Mouse (Mus musculus): ENCODE data around the gene Gm38655. TPM values are rescaled to one million over a fixed set of nuclear protein-coding genes. Genes with fewer than 3 reads are reported as not detected.

Gm38655 gene
- not detected for total RNA-seq (2021)

- no peak for DNase-seq (ENCODE audit: extremely low spot score in 1 of 2, low spot score in 1 of 2)
Measured at GRCm38 (mm10) chr17:25175411-25175810, at the start of gene Gm38655. Gene Gm38655, minus strand, starts transcription at chr17:25175471.

GRCm38 (mm10) chr17:25224586-25225222, 49.4 kb upstream of the Gm38655 start:
- DNase-seq (ENCODE audit: extremely low spot score in 1 of 2, low spot score in 1 of 2), result no peak

GRCm38 (mm10) chr17:25222951-25223601, 47.8 kb upstream of the Gm38655 start:
- DNase-seq (ENCODE audit: extremely low spot score in 1 of 2, low spot score in 1 of 2), result no peak

- DNase-seq (ENCODE audit: extremely low spot score in 1 of 2, low spot score in 1 of 2), result peak in 1 of 2 experiments; percentile 47
Measured at GRCm38 (mm10) chr17:25222504-25222940, 47.3 kb upstream of the Gm38655 start.

GRCm38 (mm10) chr17:25221821-25222503, 46.7 kb upstream of the Gm38655 start:
- DNase-seq (ENCODE audit: extremely low spot score in 1 of 2, low spot score in 1 of 2), result peak in 1 of 2 experiments; percentile 42

- no peak for DNase-seq (ENCODE audit: extremely low spot score in 1 of 2, low spot score in 1 of 2)
Measured at GRCm38 (mm10) chr17:25220746-25221145, 45.5 kb upstream of the Gm38655 start.

- no peak for DNase-seq (ENCODE audit: extremely low spot score in 1 of 2, low spot score in 1 of 2)
Measured at GRCm38 (mm10) chr17:25219492-25220295, 44.4 kb upstream of the Gm38655 start.

- no peak for DNase-seq (ENCODE audit: extremely low spot score in 1 of 2, low spot score in 1 of 2)
Measured at GRCm38 (mm10) chr17:25218967-25219366, 43.7 kb upstream of the Gm38655 start.

- DNase-seq (ENCODE audit: extremely low spot score in 1 of 2, low spot score in 1 of 2), result no peak
Measured at GRCm38 (mm10) chr17:25215431-25215830, 40.2 kb upstream of the Gm38655 start.

- DNase-seq (ENCODE audit: extremely low spot score in 1 of 2, low spot score in 1 of 2), result no peak
Measured at GRCm38 (mm10) chr17:25211705-25212104, 36.4 kb upstream of the Gm38655 start.

- DNase-seq (ENCODE audit: extremely low spot score in 1 of 2, low spot score in 1 of 2), result no peak
Measured at GRCm38 (mm10) chr17:25210680-25211466, 35.6 kb upstream of the Gm38655 start.

GRCm38 (mm10) chr17:25210006-25210405, 34.7 kb upstream of the Gm38655 start:
- DNase-seq (ENCODE audit: extremely low spot score in 1 of 2, low spot score in 1 of 2), result no peak

GRCm38 (mm10) chr17:25202401-25202800, 27.1 kb upstream of the Gm38655 start:
- DNase-seq (ENCODE audit: extremely low spot score in 1 of 2, low spot score in 1 of 2), result no peak

GRCm38 (mm10) chr17:25189091-25189490, 13.8 kb upstream of the Gm38655 start:
- DNase-seq (ENCODE audit: extremely low spot score in 1 of 2, low spot score in 1 of 2), result no peak

- DNase-seq (ENCODE audit: extremely low spot score in 1 of 2, low spot score in 1 of 2), result peak; percentile 69 to 71
Measured at GRCm38 (mm10) chr17:25188150-25189031, 13.1 kb upstream of the Gm38655 start, which contains the start of gene Unkl. Gene Unkl, plus strand, starts transcription at chr17:25188397.

GRCm38 (mm10) chr17:25187784-25188149, 12.5 kb upstream of the Gm38655 start:
- DNase-seq (ENCODE audit: extremely low spot score in 1 of 2, low spot score in 1 of 2), result no peak

GRCm38 (mm10) chr17:25184961-25185360, 9.7 kb upstream of the Gm38655 start:
- no peak for DNase-seq (ENCODE audit: extremely low spot score in 1 of 2, low spot score in 1 of 2)

- peak; percentile 98 to 100 for DNase-seq (ENCODE audit: extremely low spot score in 1 of 2, low spot score in 1 of 2)
Measured at GRCm38 (mm10) chr17:25184129-25184691, 8.9 kb upstream of the Gm38655 start, which contains the start of gene BC003965. Gene BC003965, plus strand, starts transcription at chr17:25184554.

Measured in layer of hippocampus, postnatal 25 days (tissue).